Mouse (Mus musculus) ES-E14 (cell line): ENCODE measurements around the gene Zfhx3.

Experiments used
- CHD2 ChIP-seq: IDR thresholded peaks from 2 replicates; pipeline ENCODE4 v1.6.1; 2014; ENCODE audit warnings: mild to moderate bottlenecking, low read depth, low read length, inconsistent platforms
- ZC3H11A ChIP-seq: IDR thresholded peaks from 2 replicates; pipeline ENCODE4 v1.6.1; 2012; ENCODE audit warnings: low read depth, mild to moderate bottlenecking, inconsistent platforms, low read length, borderline replicate concordance

- TF ChIP-seq CHD2 = no peak
- TF ChIP-seq ZC3H11A = no peak
These were observed 1049.0 kb downstream of the Zfhx3 start for GRCm38 (mm10) chr8:108991395-108991794.
